Mouse (Mus musculus) B cell, adult (primary cell): ENCODE data around the gene Magix. TPM values are rescaled to one million over a fixed set of nuclear protein-coding genes. Genes with fewer than 3 reads are reported as not detected.

ENCODE experiments used
- total RNA-seq: library from RNA; stranded (reverse); gene quantifications from 4 replicates; pipeline ENCODE4 v1.2.4, GENCODE M21; 2023; ENCODE audit not compliant: inconsistent age

Gene Magix
- not detected in 4 replicates for total RNA-seq

GRCm38 (mm10) chrX:7680864-7681263 lies at the start of gene Magix:
TSS of gene Magix (minus strand) at chrX:7681251.

GRCm38 (mm10) chrX:7728215-7728921 lies 47.3 kb upstream of the Magix start, which contains the start of gene Praf2:
TSS of gene Praf2 (plus strand) at chrX:7728439.

GRCm38 (mm10) chrX:7721514-7722281 lies 40.6 kb upstream of the Magix start, which contains the start of gene Gm45208:
TSS of gene Gm45208 (plus strand) at chrX:7722245.

GRCm38 (mm10) chrX:7714135-7714899 lies 33.3 kb upstream of the Magix start, which contains the start of gene Wdr45:
TSS of gene Wdr45 (plus strand) at chrX:7714333.

GRCm38 (mm10) chrX:7696954-7697381 lies 15.9 kb upstream of the Magix start, which contains the start of gene Gpkow:
TSS of gene Gpkow (plus strand) at chrX:7697131.

GRCm38 (mm10) chrX:7670921-7671623 lies 10.0 kb downstream of the Magix start, which contains the start of gene Plp2:
TSS of gene Plp2 (minus strand) at chrX:7671390.

GRCm38 (mm10) chrX:7657221-7657639 lies 23.8 kb downstream of the Magix start, which contains the start of gene Prickle3:
TSS of gene Prickle3 (plus strand) at chrX:7657260.

GRCm38 (mm10) chrX:7638401-7639091 lies 42.5 kb downstream of the Magix start, which contains the start of gene Syp:
TSS of gene Syp (plus strand) at chrX:7638471.

Other genes starting within 250 kb of the Magix start
- not detected in 4 replicates for gene Foxp3, start 107.6 kb downstream of the Magix start, total RNA-seq
- gene Ppp1r3f, start 107.0 kb downstream of the Magix start, total RNA-seq = 6.6 to 7.6 TPM (median 6.9 TPM) in 4 replicates
- gene Ccdc22, start 75.7 kb downstream of the Magix start, total RNA-seq = 23.0 to 25.1 TPM (median 24.2 TPM) in 4 replicates
- gene Cacna1f, start 74.2 kb downstream of the Magix start, total RNA-seq = not detected in 4 replicates
- gene Syp, start 42.8 kb downstream of the Magix start, total RNA-seq = 0.19 to 0.39 TPM (median 0.39 TPM) in 3 of 4 replicates, not detected in the other
- gene Prickle3, start 24.0 kb downstream of the Magix start, total RNA-seq = 24.8 to 33.8 TPM (median 31.3 TPM) in 4 replicates
- 84.5 to 110 TPM (median 102 TPM) in 4 replicates for gene Plp2, start 9.9 kb downstream of the Magix start, total RNA-seq
- gene Gpkow, start 15.9 kb upstream of the Magix start, total RNA-seq = 48.1 to 53.2 TPM (median 52.3 TPM) in 4 replicates
- 63.9 to 81.8 TPM (median 66.9 TPM) in 4 replicates for gene Wdr45, start 33.1 kb upstream of the Magix start, total RNA-seq
- gene Gm45208, start 41.0 kb upstream of the Magix start, total RNA-seq = not detected in 4 replicates
- 13.8 to 16.3 TPM (median 14.6 TPM) in 4 replicates for gene Praf2, start 47.2 kb upstream of the Magix start, total RNA-seq
- gene Ccdc120, start 69.7 kb upstream of the Magix start, total RNA-seq = not detected in 4 replicates
- 25.5 to 32.5 TPM (median 29.5 TPM) in 4 replicates for gene Tfe3, start 81.3 kb upstream of the Magix start, total RNA-seq
- 275 to 287 TPM (median 279 TPM) in 4 replicates for gene Gripap1, start 108.5 kb upstream of the Magix start, total RNA-seq
- gene Kcnd1, start 141.0 kb upstream of the Magix start, total RNA-seq = 0.74 to 1.5 TPM (median 0.90 TPM) in 4 replicates
- 194 to 202 TPM (median 199 TPM) in 4 replicates for gene Otud5, start 160.1 kb upstream of the Magix start, total RNA-seq
- 50.5 to 68.4 TPM (median 57.8 TPM) in 4 replicates for gene Pim2, start 197.0 kb upstream of the Magix start, total RNA-seq
- gene Slc35a2, start 202.8 kb upstream of the Magix start, total RNA-seq = 25.9 to 33.3 TPM (median 32.3 TPM) in 4 replicates
- 113 to 127 TPM (median 121 TPM) in 4 replicates for gene Pqbp1, start 218.0 kb upstream of the Magix start, total RNA-seq
- 53.6 to 58.6 TPM (median 56.2 TPM) in 4 replicates for gene Timm17b, start 218.1 kb upstream of the Magix start, total RNA-seq
- gene Gm10491, start 226.6 kb upstream of the Magix start, total RNA-seq = not detected in 4 replicates
- gene Gm10490, start 228.3 kb upstream of the Magix start, total RNA-seq = not detected in 4 replicates
- gene Pcsk1n, start 238.6 kb upstream of the Magix start, total RNA-seq = not detected in 4 replicates
- not detected in 4 replicates for gene Eras, start 247.4 kb upstream of the Magix start, total RNA-seq